Mouse (Mus musculus) liver, adult 2 months (tissue): ENCODE results near the gene Tmem38b. TPM values are rescaled to one million over a fixed set of nuclear protein-coding genes. Genes with fewer than 3 reads are reported as not detected.

ENCODE experiments used
- DNase-seq: peaks from one replicate; pipeline ENCODE4 v3.0.0-alpha.2; 2011; ENCODE audit warnings: low read depth, low spot score; ENCODE audit errors: extremely low read depth
- H3K27ac ChIP-seq: fragments of 200-500 bp; replicated peaks from 2 replicates; pipeline ENCODE4 v1.5.1; 2012; ENCODE audit warnings: low read depth, mild to moderate bottlenecking, control low read depth, inconsistent platforms, low read length; ENCODE audit not compliant: insufficient read depth
- H3K27me3 ChIP-seq: fragments of 200-500 bp; 2 replicates; pipeline ENCODE4 v1.6.1; 2012; ENCODE audit warnings: mild to moderate bottlenecking, moderate library complexity, low read length, inconsistent platforms; ENCODE audit not compliant: control insufficient read depth, insufficient read depth
- H3K36me3 ChIP-seq: fragments of 200-500 bp; 2 replicates; pipeline ENCODE4 v1.6.1; 2012; ENCODE audit warnings: low read length, inconsistent platforms; ENCODE audit not compliant: control insufficient read depth, insufficient read depth
- H3K4me1 ChIP-seq: fragments of 200-500 bp; 2 replicates; pipeline ENCODE4 v1.6.1; 2011; ENCODE audit warnings: low read length; ENCODE audit not compliant: control insufficient read depth, insufficient read depth
- H3K4me3 ChIP-seq: fragments of 200-500 bp; 2 replicates; pipeline ENCODE4 v1.5.1; 2011; ENCODE audit warnings: low read depth, mild to moderate bottlenecking, control low read depth, low read length, moderate library complexity; ENCODE audit not compliant: insufficient read depth
- H3K79me2 ChIP-seq: fragments of 200-500 bp; 2 replicates; pipeline ENCODE4 v1.6.1; 2012; ENCODE audit warnings: inconsistent platforms, mild to moderate bottlenecking, low read length, moderate library complexity; ENCODE audit not compliant: control insufficient read depth, insufficient read depth
- H3K9ac ChIP-seq: fragments of 200-500 bp; 2 replicates; pipeline ENCODE4 v1.6.1; 2012; ENCODE audit warnings: low read depth, mild to moderate bottlenecking, control low read depth, inconsistent platforms, low read length
- CTCF ChIP-seq: fragments of 200-500 bp; IDR thresholded peaks from 2 replicates; pipeline ENCODE4 v1.5.1; 2011; ENCODE audit warnings: low read depth, low read length, control low read depth
- POLR2A ChIP-seq: fragments of 200-500 bp; IDR thresholded peaks from 2 replicates; pipeline ENCODE4 v1.6.1; 2011; ENCODE audit warnings: low read length, control low read depth; ENCODE audit not compliant: insufficient read depth; ENCODE audit errors: extremely low read depth
- WGBS: fragments of 180-500 bp; shearing (Covaris S2); methylation state at CpG from one replicate; pipeline ENCODE4 v1.1.7; 2018; 5-methylcytosine and 5-hydroxymethylcytosine counted together
- polyA plus RNA-seq: library from polyadenylated mRNA; depleted of rRNA; stranded (reverse); fragments of >200 nt; gene quantifications from 2 replicates; pipeline ENCODE4 v1.2.3, GENCODE M21; 2012; rRNA removed
- total RNA-seq: library from RNA; depleted of rRNA; stranded (reverse); fragments of >200 nt; gene quantifications from 2 replicates; pipeline ENCODE4 v1.2.3, GENCODE M21; 2014; rRNA removed

The Tmem38b gene
- 29.5 and 33.2 TPM in 2 replicates for total RNA-seq
- 37.3 and 44.7 TPM in 2 replicates for polyA plus RNA-seq

DNA sequence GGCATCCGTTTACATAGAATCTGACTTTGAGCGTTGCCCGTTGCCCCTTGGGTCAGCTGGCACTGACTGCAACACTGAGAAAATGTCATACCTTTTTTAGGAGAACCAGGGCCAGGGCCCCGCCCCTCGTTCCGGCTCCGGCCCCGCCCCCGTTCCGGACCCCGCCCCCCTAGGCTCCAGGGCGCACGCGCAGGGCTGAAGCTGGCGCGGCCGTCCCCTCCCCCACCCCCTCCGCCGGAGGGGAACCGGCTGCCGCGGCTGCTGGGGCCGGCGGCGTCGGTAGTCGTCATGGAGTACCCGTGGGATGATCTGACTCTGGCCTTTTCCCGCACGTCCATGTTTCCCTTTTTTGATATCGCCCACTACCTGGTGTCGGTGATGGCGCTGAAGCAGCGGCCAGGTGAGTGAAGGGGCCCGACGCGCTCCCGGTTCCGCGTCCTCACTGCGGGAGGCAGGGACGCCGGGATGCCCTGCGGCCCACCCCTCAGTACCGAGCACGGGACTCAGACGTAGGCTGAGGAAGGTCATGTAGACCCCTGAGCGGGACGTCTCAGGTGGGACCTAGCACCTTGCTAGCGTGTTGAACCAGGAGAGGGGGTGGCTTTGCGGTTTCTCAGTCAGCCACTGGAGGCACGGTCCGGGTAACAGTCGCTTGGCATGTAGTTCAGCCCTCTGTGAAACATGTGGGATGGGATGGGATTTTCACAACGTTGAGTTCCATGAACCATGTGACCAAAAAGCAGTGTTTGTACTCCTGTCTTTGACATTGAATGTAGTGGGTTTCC is at the start of gene Tmem38b:
Tmem38b (plus strand) TSS at position 225 of the 785 bp plus-strand sequence.
- Histone ChIP-seq H3K79me2 (peaks cover 13% of the 10 kb centered on the region; the same call in 1 of the 2 replicates), H3K27ac (peak within 1 kb of the TSS; percentile 82), H3K9ac (peak within 1 kb of the TSS; percentile 86), H3K4me1 (peaks cover 17% of the 10 kb centered on the region), H3K4me3 (peak within 1 kb of the TSS; percentile 78), H3K36me3 (no peaks in the 10 kb centered on the region), H3K27me3 (no peaks in the 10 kb centered on the region)
- peak; percentile 88 for DNase-seq
- under 1% methylated on average over 55 of the region's 55 CpGs for WGBS
- TF ChIP-seq CTCF (peak; percentile 42), POLR2A (peak; percentile 53; the same call in 1 of the 2 replicates)

DNA sequence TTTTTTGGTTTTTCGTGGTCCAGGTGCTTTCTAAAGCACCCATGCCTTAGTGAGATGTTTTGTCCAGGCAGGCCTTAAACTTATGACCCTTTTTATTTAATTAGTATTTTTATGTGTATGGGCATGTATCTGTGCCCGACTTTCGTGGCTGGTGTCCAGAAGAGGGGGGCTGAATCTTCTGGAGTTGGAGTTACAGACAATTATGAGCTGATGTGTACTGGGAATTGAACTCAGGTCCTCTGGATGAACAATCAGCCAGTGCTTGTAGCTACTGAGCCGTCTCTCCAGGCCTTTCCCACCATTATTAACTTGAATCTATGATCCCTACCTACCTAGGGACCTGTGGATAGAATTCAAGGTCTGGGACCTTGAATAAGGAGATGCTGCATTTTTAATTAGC is 44.4 kb upstream of the Tmem38b start:
- DNase-seq = no peak
- Histone ChIP-seq H3K27me3 (no peaks in the 10 kb centered on the region), H3K4me1 (no peaks in the 10 kb centered on the region), H3K79me2 (no peaks in the 10 kb centered on the region), H3K36me3 (no peaks in the 10 kb centered on the region), H3K27ac (no peak overlapping the region), H3K9ac (no peak overlapping the region), H3K4me3 (no peak overlapping the region)
- TF ChIP-seq CTCF (no peak), POLR2A (no peak)
- 80% methylated on average over 4 of the region's 4 CpGs for WGBS

GRCm38 (mm10) chr4:53782216-53783070 is 43.4 kb upstream of the Tmem38b start:
- H3K4me3 ChIP-seq = no peak overlapping the region
- DNase-seq = no peak
- H3K9ac ChIP-seq = no peak overlapping the region
- no peak overlapping the region for H3K27ac ChIP-seq
- TF ChIP-seq POLR2A (no peak), CTCF (no peak)
- H3K79me2 ChIP-seq = no peaks in the 10 kb centered on the region
- H3K27me3 ChIP-seq = no peaks in the 10 kb centered on the region
- no peaks in the 10 kb centered on the region for H3K36me3 ChIP-seq
- H3K4me1 ChIP-seq = no peaks in the 10 kb centered on the region
- 54% methylated on average over 14 of the region's 14 CpGs for WGBS

- WGBS = 82% methylated on average over 15 of the region's 15 CpGs
- Histone ChIP-seq H3K4me1 (no peaks in the 10 kb centered on the region), H3K36me3 (no peaks in the 10 kb centered on the region), H3K4me3 (no peak overlapping the region), H3K9ac (no peak overlapping the region), H3K27me3 (no peaks in the 10 kb centered on the region), H3K27ac (no peak overlapping the region), H3K79me2 (no peaks in the 10 kb centered on the region)
- DNase-seq = no peak
- TF ChIP-seq CTCF = no peak
- no peak for TF ChIP-seq POLR2A
These were observed 40.0 kb upstream of the Tmem38b start for GRCm38 (mm10) chr4:53785746-53786398.

DNA sequence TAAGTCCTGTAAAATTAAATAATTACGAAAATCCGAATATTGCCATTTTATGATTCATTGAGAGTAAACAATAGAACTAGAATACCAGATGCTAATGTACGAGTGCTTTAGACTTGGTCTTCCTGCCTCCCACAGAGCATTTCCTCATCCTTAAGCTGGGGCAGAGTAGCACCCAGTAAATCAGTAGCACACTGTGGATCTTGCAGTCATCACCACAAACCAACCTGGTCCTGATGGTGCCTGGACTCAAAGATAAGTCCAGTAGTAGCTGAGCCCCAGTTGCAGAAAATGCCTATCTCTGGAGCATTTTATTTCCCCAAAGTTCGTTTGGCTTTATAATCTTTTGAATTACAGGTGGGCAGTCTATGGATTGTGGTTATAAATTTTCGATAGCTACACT is 39.0 kb upstream of the Tmem38b start:
- Histone ChIP-seq H3K4me3 (no peak overlapping the region), H3K4me1 (no peaks in the 10 kb centered on the region), H3K27me3 (no peaks in the 10 kb centered on the region), H3K79me2 (no peaks in the 10 kb centered on the region), H3K9ac (no peak overlapping the region), H3K36me3 (no peaks in the 10 kb centered on the region), H3K27ac (no peak overlapping the region)
- DNase-seq = no peak
- TF ChIP-seq POLR2A (no peak), CTCF (no peak)
- 76% methylated on average over 5 of the region's 5 CpGs for WGBS
